Mouse (Mus musculus) CH12.LX (cell line): Measurements from ENCODE around the gene Hoxd4. TPM values are rescaled to one million over a fixed set of nuclear protein-coding genes. Genes with fewer than 3 reads are reported as not detected.

Experiments
- DNase-seq: peaks from one replicate; pipeline ENCODE4 v3.0.0-alpha.2; 2013; ENCODE audit errors: extremely low read depth
- H3K27ac ChIP-seq: 2 replicates; pipeline ENCODE4 v1.5.1; 2012; ENCODE audit warnings: low read depth, mild to moderate bottlenecking, control low read depth, moderate library complexity; ENCODE audit not compliant: insufficient read depth
- H3K27me3 ChIP-seq: replicated peaks from 2 replicates; pipeline ENCODE3; 2012; ENCODE audit warnings: inconsistent platforms
- H3K36me3 ChIP-seq, 2 experiments: replicated peaks in 1 of 2; 2 replicates each; pipeline versions ENCODE3 to v1.6.1; 2012; ENCODE audit warnings: inconsistent platforms in 1 of 2, low read length in 1 of 2, mild to moderate bottlenecking in 1 of 2, mixed read lengths in 1 of 2, moderate library complexity in 1 of 2; ENCODE audit not compliant: control insufficient read depth in 1 of 2, insufficient read depth in 1 of 2
- H3K4me1 ChIP-seq, 2 experiments: 2 replicates each; pipeline ENCODE4 v1.6.1; 2012; ENCODE audit warnings: inconsistent platforms in 1 of 2, moderate library complexity in 1 of 2; ENCODE audit not compliant: insufficient read depth in 2 of 2, control insufficient read depth in 1 of 2
- H3K4me2 ChIP-seq: 2 replicates; pipeline ENCODE4 v1.6.1; 2012; ENCODE audit warnings: low read depth, mild to moderate bottlenecking, control low read depth; ENCODE audit not compliant: poor library complexity, insufficient read depth, severe bottlenecking
- H3K4me3 ChIP-seq, 3 experiments: fragments of 150-350 bp in 1 of 3; sonication (generic) in 1 of 3; replicated peaks in 1 of 3; 2 replicates each; pipeline versions ENCODE3 to v1.5.1; 2011 to 2012; ENCODE audit warnings: low read depth in 2 of 3, low read length in 2 of 3, mild to moderate bottlenecking in 2 of 3, moderate library complexity in 2 of 3, control low read depth in 1 of 3, improper control_type of control experiment in 1 of 3, inconsistent platforms in 1 of 3, mixed read lengths in 1 of 3; ENCODE audit not compliant: poor library complexity in 1 of 3
- H3K79me2 ChIP-seq: replicated peaks from 2 replicates; pipeline ENCODE4 v1.6.1; 2012; ENCODE audit warnings: mild to moderate bottlenecking, moderate library complexity; ENCODE audit not compliant: control insufficient read depth, poor library complexity, insufficient read depth, severe bottlenecking; ENCODE audit errors: extremely low read depth
- H3K9ac ChIP-seq: 2 replicates; pipeline ENCODE4 v1.6.1; 2012; ENCODE audit warnings: low read depth, mild to moderate bottlenecking, control low read depth, moderate library complexity; ENCODE audit not compliant: insufficient read depth
- H3K9me3 ChIP-seq: replicated peaks from 2 replicates; pipeline ENCODE3; 2012; ENCODE audit warnings: low read length, inconsistent platforms, mixed read lengths
- BHLHE40 ChIP-seq: IDR thresholded peaks from 2 replicates; pipeline ENCODE4 v1.6.1; 2011; ENCODE audit warnings: mild to moderate bottlenecking, low read depth, low read length, improper control_type of control experiment
- CHD1 ChIP-seq: IDR thresholded peaks from 2 replicates; pipeline ENCODE4 v1.6.1; 2012; ENCODE audit warnings: low read depth, low read length, improper control_type of control experiment, inconsistent platforms
- CTCF ChIP-seq, 2 experiments: IDR thresholded peaks in 1 of 2; conservative IDR thresholded peaks in 1 of 2; 2 replicates each; pipeline ENCODE4 v1.5.1; 2011 to 2012; ENCODE audit warnings: low read depth in 2 of 2, low read length in 2 of 2, improper control_type of control experiment in 1 of 2, inconsistent platforms in 1 of 2, mild to moderate bottlenecking in 1 of 2, moderate library complexity in 1 of 2
- E2F4 ChIP-seq: IDR thresholded peaks from 2 replicates; pipeline ENCODE4 v1.6.1; 2011; ENCODE audit warnings: low read depth, low read length, improper control_type of control experiment; ENCODE audit not compliant: insufficient replicate concordance
- EP300 ChIP-seq: IDR thresholded peaks from 2 replicates; pipeline ENCODE4 v1.6.1; 2011; ENCODE audit warnings: low read length, improper control_type of control experiment
- ETS1 ChIP-seq: conservative IDR thresholded peaks from 2 replicates; pipeline ENCODE4 v1.6.1; 2012; ENCODE audit warnings: low read depth, mild to moderate bottlenecking, inconsistent platforms, low read length, improper control_type of control experiment, moderate library complexity
- GABPA ChIP-seq: IDR thresholded peaks from 2 replicates; pipeline ENCODE4 v1.6.1; 2012; ENCODE audit warnings: low read depth, low read length, improper control_type of control experiment, inconsistent platforms; ENCODE audit not compliant: insufficient replicate concordance
- IRF4 ChIP-seq: IDR thresholded peaks from 2 replicates; pipeline ENCODE4 v1.6.1; 2014; ENCODE audit warnings: low read depth, mild to moderate bottlenecking, inconsistent platforms, low read length, improper control_type of control experiment
- JUN ChIP-seq: IDR thresholded peaks from 2 replicates; pipeline ENCODE4 v1.6.1; 2011; ENCODE audit warnings: low read depth, mild to moderate bottlenecking, low read length, improper control_type of control experiment, moderate library complexity; ENCODE audit not compliant: insufficient read depth
- JUND ChIP-seq: conservative IDR thresholded peaks from 2 replicates; pipeline ENCODE4 v1.6.1; 2011; ENCODE audit warnings: low read depth, low read length, improper control_type of control experiment
- KAT2A ChIP-seq: IDR thresholded peaks from 2 replicates; pipeline ENCODE4 v1.6.1; 2012; ENCODE audit warnings: low read length, improper control_type of control experiment, inconsistent platforms; ENCODE audit not compliant: insufficient replicate concordance
- MAFK ChIP-seq: IDR thresholded peaks from 2 replicates; pipeline ENCODE4 v1.6.1; 2011; ENCODE audit warnings: low read length, improper control_type of control experiment; ENCODE audit not compliant: insufficient replicate concordance
- MAX ChIP-seq: IDR thresholded peaks from 2 replicates; pipeline ENCODE4 v1.6.1; 2011; ENCODE audit warnings: low read length, improper control_type of control experiment
- MYC ChIP-seq: IDR thresholded peaks from 2 replicates; pipeline ENCODE4 v1.6.1; 2011; ENCODE audit warnings: low read depth, mild to moderate bottlenecking, improper control_type of control experiment, low read length
- NELFE ChIP-seq: IDR thresholded peaks from 2 replicates; pipeline ENCODE4 v1.6.1; 2011; ENCODE audit warnings: low read depth, low read length, improper control_type of control experiment
- POLR2A ChIP-seq: IDR thresholded peaks from 2 replicates; pipeline ENCODE4 v1.6.1; 2011; ENCODE audit warnings: low read depth, mild to moderate bottlenecking, improper control_type of control experiment, low read length
- POLR2AphosphoS2 ChIP-seq: IDR thresholded peaks from 2 replicates; pipeline ENCODE4 v1.6.1; 2011; ENCODE audit warnings: low read depth, low read length, improper control_type of control experiment
- RAD21 ChIP-seq: IDR thresholded peaks from 2 replicates; pipeline ENCODE4 v1.6.1; 2011; ENCODE audit warnings: low read depth, mild to moderate bottlenecking, low read length, improper control_type of control experiment, moderate library complexity
- TBP ChIP-seq: conservative IDR thresholded peaks from 2 replicates; pipeline ENCODE4 v1.6.1; 2011; ENCODE audit warnings: low read depth, low read length, improper control_type of control experiment
- UBTF ChIP-seq: IDR thresholded peaks from 2 replicates; pipeline ENCODE4 v1.6.1; 2012; ENCODE audit warnings: low read depth, mild to moderate bottlenecking, inconsistent platforms, low read length, improper control_type of control experiment, moderate library complexity
- USF1 ChIP-seq: IDR thresholded peaks from 2 replicates; pipeline ENCODE4 v1.6.1; 2014; ENCODE audit warnings: low read depth, mild to moderate bottlenecking, inconsistent platforms, low read length, improper control_type of control experiment
- USF2 ChIP-seq: conservative IDR thresholded peaks from 2 replicates; pipeline ENCODE4 v1.6.1; 2011; ENCODE audit warnings: low read depth, low read length, improper control_type of control experiment
- ZC3H11A ChIP-seq: IDR thresholded peaks from 2 replicates; pipeline ENCODE4 v1.6.1; 2012; ENCODE audit warnings: low read depth, mild to moderate bottlenecking, inconsistent platforms, low read length, improper control_type of control experiment
- dilution Hi-C: fragments of 300-500 bp; cut with MboI; formaldehyde crosslinking; loops from 2 replicates; pipeline ENCODE4 v1.14.3; 2020; ENCODE audit warnings: low sequenced_read_pairs; ENCODE audit not compliant: extremely low pct_unique_long_range_greater_than_20kb, extremely low pct_ligation_motif_present
- in situ Hi-C: fragments of 300-500 bp; cut with MboI; formaldehyde crosslinking; loops from 3 replicates; pipeline ENCODE4 v1.14.3; 2019; ENCODE audit warnings: low sequenced_read_pairs, low pct_ligation_motif_present, low pct_unique_long_range_greater_than_20kb, mixed read lengths
- polyA plus RNA-seq: library from polyadenylated mRNA; unstranded; fragments of >175 nt; gene quantifications from 2 replicates; pipeline ENCODE4 v1.2.1, GENCODE M21; 2012; ENCODE audit warnings: low read depth; ENCODE audit not compliant: insufficient read length
- total RNA-seq, 2 experiments: library from RNA; depleted of rRNA; stranded (reverse); fragments of 300-350 nt in 1 of 2; fragments of >200 nt in 1 of 2; gene quantifications; 2 replicates each; pipeline ENCODE4 v1.2.3; 2012 to 2014

Hoxd4 gene
- total and polyA plus RNA-seq, 3 experiments: 6.0 to 9.8 (median 6.3) TPM

- DNase-seq: no peak
- no peak overlapping the region for H3K4me3 ChIP-seq
- TF ChIP-seq UBTF (no peak), BHLHE40 (no peak), MAFK (no peak), USF1 (no peak), USF2 (no peak), JUN (no peak), POLR2AphosphoS2 (no peak)
- TF ChIP-seq, all 38 proteins: peak for 0
- H3K9me3 ChIP-seq: peaks cover 27% of the 10 kb centered on the region
- no peaks in the 10 kb centered on the region for H3K79me2 ChIP-seq
- no peaks in the 10 kb centered on the region for H3K36me3 ChIP-seq
- H3K4me2 ChIP-seq: no peak overlapping the region
- dilution Hi-C loops: no loop called here
- H3K27ac ChIP-seq: no peak overlapping the region
- H3K4me1 ChIP-seq: no peaks in the 10 kb centered on the region
- no peaks in the 10 kb centered on the region for H3K27me3 ChIP-seq
- in situ Hi-C loops: loop anchor here (25.0 kb wide), 1 partner anchor 633 kb away; no protein-coding TSS in a partner anchor
- no peak overlapping the region for H3K9ac ChIP-seq
These were observed 32.1 kb upstream of the Hoxd4 start for GRCm38 (mm10) chr2:74679596-74679971.

GRCm38 (mm10) chr2:74679980-74680379, 31.7 kb upstream of the Hoxd4 start:
- H3K27ac ChIP-seq: no peak overlapping the region
- H3K36me3 ChIP-seq: no peaks in the 10 kb centered on the region
- DNase-seq: no peak
- in situ Hi-C loops: loop anchor here (25.0 kb wide), 1 partner anchor 632 kb away; no protein-coding TSS in a partner anchor
- no peaks in the 10 kb centered on the region for H3K4me1 ChIP-seq
- H3K27me3 ChIP-seq: no peaks in the 10 kb centered on the region
- TF ChIP-seq EP300 (no peak), MAFK (no peak)
- H3K9ac ChIP-seq: no peak overlapping the region
- dilution Hi-C loops: no loop called here
- no peaks in the 10 kb centered on the region for H3K79me2 ChIP-seq
- H3K4me2 ChIP-seq: no peak overlapping the region
- H3K4me3 ChIP-seq: no peak overlapping the region
- H3K9me3 ChIP-seq: peaks cover 27% of the 10 kb centered on the region

- Histone ChIP-seq H3K27me3 (no peaks in the 10 kb centered on the region), H3K27ac (no peak overlapping the region), H3K9ac (no peak overlapping the region), H3K4me2 (no peak overlapping the region), H3K79me2 (no peaks in the 10 kb centered on the region), H3K4me1 (no peaks in the 10 kb centered on the region), H3K4me3 (no peak overlapping the region), H3K36me3 (no peaks in the 10 kb centered on the region), H3K9me3 (peaks cover 27% of the 10 kb centered on the region)
- in situ Hi-C loops (loop anchor here (25.0 kb wide), 1 partner anchor 632 kb away; no protein-coding TSS in a partner anchor), dilution Hi-C loops (no loop called here)
- DNase-seq: no peak
- no peak for TF ChIP-seq CHD1
- no peak for TF ChIP-seq GABPA
- TF ChIP-seq ETS1: no peak
- TF ChIP-seq JUND: no peak
- TF ChIP-seq ZC3H11A: no peak
- no peak for TF ChIP-seq E2F4
- TF ChIP-seq CTCF (conservative IDR thresholded peaks at IDR 0.05 in 1 of 2, IDR thresholded peaks at IDR 0.05 in 1 of 2; ENCODE audit: low read depth in 2 of 2, low read length in 2 of 2): no peak
- no peak for TF ChIP-seq RAD21
- TF ChIP-seq MYC: no peak
- TF ChIP-seq MAX: no peak
- TF ChIP-seq IRF4: no peak
- no peak for TF ChIP-seq NELFE
- TF ChIP-seq KAT2A: no peak
- no peak for TF ChIP-seq POLR2A
- no peak for TF ChIP-seq USF1
- TF ChIP-seq UBTF: no peak
- TF ChIP-seq TBP: no peak
These were observed 30.9 kb upstream of the Hoxd4 start for GRCm38 (mm10) chr2:74680561-74681398.
